Mouse (Mus musculus): ENCODE data around the gene Vwa2.

Gene Vwa2

DNA sequence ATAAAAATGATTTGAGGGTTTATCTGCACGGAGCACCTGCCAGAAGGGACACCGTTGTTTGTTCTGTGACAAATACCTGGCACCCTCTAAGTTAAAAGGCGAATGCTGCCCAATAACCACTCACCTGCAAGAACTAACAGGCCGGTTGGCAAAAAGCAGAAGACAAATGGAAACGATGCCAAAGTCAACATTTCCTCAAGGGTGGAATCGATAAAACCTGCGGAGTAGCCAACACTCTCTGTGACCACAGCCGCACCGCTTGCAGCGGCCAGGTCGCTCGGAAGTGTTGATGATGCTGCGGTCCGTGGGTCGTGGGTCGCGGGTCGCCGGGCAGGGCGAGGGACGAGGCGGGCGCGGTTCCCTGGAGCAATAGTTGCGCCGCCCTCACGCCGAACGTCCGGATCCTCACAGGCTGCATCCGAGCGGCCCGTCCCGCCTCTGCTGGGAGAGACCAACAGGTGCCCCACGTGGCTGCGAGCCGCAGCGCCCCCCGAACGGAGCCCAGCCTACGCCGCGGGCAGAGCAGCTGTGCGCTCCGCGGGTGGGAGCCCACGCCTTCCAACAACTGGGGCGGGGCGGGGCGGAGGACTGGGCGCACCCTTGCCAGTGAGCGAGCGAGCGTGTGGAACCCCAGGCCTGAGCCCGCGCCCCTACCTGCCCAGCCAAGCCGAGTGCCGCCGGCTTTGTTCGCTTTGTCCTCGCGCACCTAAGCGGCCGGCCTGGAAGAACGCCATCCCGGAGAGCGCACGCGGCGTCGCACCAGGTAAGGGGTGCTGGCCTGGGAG is at the start of gene Vwa2:
Gene Vwa2 (plus strand): TSS at position 434 of the 785 bp plus-strand sequence.
- in situ Hi-C loops (cut with MboI; ENCODE audit: low pct_unique_long_range_greater_than_20kb in 1 of 2, low sequenced_read_pairs in 2 of 2, unreplicated experiment in 1 of 2), result no loop called here

DNA sequence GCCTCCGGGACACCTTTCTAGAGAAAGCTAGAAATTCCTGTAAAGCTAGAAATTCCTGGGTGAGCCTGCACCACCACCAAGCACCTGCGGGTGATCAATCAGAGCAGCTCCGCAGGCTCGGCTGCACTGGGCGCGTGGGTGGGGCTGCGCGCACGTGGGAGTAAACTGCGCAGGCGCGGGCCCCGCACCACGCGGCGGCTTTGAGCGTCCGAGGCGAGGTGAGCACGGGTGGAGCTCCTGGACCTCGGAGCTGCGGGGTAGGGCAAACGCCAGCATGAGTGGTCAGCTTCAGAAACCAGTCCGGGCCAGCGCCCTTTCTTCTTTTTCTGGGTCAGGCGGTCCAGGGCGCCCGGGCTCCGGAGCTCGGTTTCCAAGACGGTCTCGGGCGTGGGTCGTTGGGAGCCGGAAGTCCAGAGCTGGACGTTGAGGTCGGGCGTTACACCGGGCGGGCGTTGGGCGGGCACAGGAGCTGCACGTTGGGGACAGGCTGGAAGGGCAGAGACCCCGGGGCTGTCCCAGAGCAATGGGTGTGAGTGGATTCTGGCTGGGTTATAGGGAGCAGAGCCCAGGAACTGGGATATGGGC is 47.9 kb upstream of the Vwa2 start, which contains the start of gene Tdrd1:
Gene Tdrd1 (plus strand): TSS at position 163 of the 585 bp plus-strand sequence.
- in situ Hi-C loops (cut with MboI; ENCODE audit: low pct_unique_long_range_greater_than_20kb in 1 of 2, low sequenced_read_pairs in 2 of 2, unreplicated experiment in 1 of 2), result no loop called here

GRCm38 (mm10) chr19:56828305-56828704 is 45.7 kb upstream of the Vwa2 start:
- in situ Hi-C loops (cut with MboI; ENCODE audit: low pct_unique_long_range_greater_than_20kb in 1 of 2, low sequenced_read_pairs in 2 of 2, unreplicated experiment in 1 of 2), result no loop called here

DNA sequence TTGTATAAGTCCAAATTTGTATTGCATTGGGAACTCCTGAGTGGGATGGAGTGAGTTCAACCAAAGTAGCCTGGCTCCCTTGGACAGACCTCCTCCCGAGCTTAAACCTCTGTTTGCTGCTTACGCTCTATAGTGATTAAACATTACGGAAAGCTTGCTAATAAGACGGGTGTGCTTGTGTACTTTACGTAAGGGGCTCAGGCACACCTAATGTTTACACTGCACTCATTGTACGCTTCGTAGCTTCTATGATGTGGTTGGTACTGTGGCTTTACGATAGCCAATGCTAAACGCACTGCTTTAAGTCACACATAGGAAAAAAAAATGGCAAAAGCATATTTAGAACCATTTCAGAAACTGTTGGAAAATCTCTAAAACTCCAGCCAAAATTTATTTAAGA is 44.8 kb upstream of the Vwa2 start:
- in situ Hi-C loops (cut with MboI; ENCODE audit: low pct_unique_long_range_greater_than_20kb in 1 of 2, low sequenced_read_pairs in 2 of 2, unreplicated experiment in 1 of 2), result no loop called here

- in situ Hi-C loops (cut with MboI; ENCODE audit: low pct_unique_long_range_greater_than_20kb in 1 of 2, low sequenced_read_pairs in 2 of 2, unreplicated experiment in 1 of 2), result no loop called here
These were observed 43.9 kb upstream of the Vwa2 start for GRCm38 (mm10) chr19:56830163-56830562.

- in situ Hi-C loops (cut with MboI; ENCODE audit: low pct_unique_long_range_greater_than_20kb in 1 of 2, low sequenced_read_pairs in 2 of 2, unreplicated experiment in 1 of 2), result no loop called here
These were observed 38.7 kb upstream of the Vwa2 start for GRCm38 (mm10) chr19:56835340-56835739.

DNA sequence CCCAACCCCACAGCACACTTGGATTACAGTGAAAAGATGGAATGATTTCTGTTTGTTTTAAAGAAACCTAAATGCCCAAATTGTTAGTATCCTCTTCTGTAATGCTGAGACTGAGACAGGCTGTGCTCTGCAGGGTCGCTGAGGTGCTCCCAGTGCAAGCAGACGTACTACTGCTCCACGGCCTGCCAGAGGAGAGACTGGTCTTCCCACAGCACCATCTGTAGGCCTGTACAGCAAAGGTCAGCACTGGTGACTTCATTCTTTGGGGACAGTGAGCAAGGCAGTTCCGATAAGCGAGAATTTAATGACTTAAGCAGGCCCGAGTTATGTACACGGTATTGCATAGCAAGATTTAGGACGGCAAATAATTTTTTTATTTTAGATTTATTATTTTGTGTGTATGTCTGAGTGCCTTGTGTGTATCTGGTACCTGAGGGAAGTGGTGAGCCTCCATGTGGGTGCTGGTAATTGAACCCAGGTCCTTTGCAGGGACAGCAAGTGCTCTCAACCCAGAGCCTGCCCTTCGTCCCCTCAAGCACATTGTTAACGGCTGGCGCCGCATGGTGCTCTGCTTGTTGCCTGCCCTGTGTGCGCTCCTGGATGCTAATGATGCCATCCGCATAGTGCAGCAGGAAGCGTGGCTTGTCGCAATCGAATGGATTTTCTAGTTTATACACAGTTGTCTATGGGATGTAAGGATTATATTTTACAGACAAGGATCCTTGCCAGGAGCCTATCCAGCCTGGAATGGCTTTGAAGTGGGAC is 34.9 kb upstream of the Vwa2 start:
- in situ Hi-C loops (cut with MboI; ENCODE audit: low pct_unique_long_range_greater_than_20kb in 1 of 2, low sequenced_read_pairs in 2 of 2, unreplicated experiment in 1 of 2), result no loop called here

DNA sequence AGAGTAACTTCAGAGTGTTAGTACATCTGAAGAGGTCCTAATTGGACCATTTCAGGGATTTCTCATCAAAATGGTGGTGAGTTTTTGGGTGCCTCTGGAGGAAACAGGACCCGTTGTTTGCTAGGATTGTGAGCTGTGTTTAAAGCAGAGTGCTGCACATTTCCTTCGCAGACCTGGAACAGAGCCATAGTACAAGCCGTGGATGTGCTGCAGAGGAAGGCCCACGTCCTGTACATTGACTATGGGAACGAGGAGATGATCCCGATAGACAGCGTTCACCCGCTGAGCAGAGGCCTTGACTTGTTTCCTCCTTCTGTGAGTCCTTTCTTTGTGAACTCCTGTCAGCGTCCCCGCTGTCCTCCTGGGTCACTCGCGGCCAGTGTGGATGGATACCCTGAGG is 31.1 kb upstream of the Vwa2 start:
- in situ Hi-C loops (cut with MboI; ENCODE audit: low pct_unique_long_range_greater_than_20kb in 1 of 2, low sequenced_read_pairs in 2 of 2, unreplicated experiment in 1 of 2), result no loop called here

DNA sequence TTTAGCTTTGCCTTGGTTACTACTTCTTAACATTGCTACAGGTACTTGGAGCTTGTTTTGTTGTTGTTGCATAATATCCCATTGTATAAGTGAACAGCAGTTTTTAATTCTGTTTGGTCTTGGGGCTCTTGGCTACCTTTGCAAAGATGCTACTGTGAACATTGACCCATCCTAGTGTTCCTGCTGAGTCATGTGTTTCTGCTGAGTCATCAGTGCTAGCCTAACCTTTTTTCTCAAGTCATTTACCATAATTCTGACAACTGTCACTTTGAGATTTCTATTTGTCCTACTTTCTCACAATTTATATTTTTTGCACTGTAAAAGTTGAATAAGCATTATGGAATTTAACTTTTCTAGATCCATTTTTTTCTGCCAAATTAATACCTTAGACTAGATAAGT is 21.5 kb upstream of the Vwa2 start:
- in situ Hi-C loops (cut with MboI; ENCODE audit: low pct_unique_long_range_greater_than_20kb in 1 of 2, low sequenced_read_pairs in 2 of 2, unreplicated experiment in 1 of 2), result no loop called here

DNA sequence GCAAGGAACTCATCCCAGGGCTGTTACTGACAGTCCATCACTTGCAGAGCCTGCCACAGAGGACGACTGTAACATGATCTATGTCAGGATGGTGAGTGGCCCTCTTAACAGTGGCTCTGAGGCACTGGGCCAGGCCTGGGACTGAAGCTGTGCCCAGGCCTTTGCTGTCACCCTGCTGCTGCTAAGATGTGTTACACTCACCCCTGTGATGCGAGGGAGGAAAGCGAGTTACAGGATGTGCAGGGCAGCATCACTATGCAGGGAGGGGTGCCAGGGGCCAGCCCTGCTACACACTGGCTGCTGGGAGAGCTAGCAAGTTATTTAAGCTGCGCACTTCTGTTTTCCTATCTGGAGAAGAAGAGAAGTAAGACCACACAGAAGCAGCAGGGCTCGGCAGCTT is 17.6 kb upstream of the Vwa2 start:
- in situ Hi-C loops (cut with MboI; ENCODE audit: low pct_unique_long_range_greater_than_20kb in 1 of 2, low sequenced_read_pairs in 2 of 2, unreplicated experiment in 1 of 2), result no loop called here

DNA sequence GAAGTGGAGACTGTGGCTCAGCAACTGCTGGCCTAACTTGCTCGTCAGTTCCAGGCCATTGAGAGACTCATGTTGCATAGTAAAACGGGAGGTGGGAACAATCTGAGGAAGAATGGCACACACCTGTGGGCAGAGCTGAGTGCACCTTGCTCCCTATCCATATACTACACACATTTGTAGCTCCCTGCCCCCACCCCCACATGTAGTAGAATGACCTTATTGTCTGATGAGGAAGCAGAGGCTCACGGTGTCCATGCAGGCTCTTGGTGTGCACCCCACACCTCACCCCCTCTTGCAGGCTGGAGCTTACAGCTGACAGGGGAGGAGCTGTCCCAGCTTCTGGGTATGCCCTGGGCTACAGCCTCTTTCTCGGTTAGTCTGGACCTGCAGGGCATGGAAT is 6.3 kb upstream of the Vwa2 start:
- in situ Hi-C loops (cut with MboI; ENCODE audit: low pct_unique_long_range_greater_than_20kb in 1 of 2, low sequenced_read_pairs in 2 of 2, unreplicated experiment in 1 of 2), result no loop called here

DNA sequence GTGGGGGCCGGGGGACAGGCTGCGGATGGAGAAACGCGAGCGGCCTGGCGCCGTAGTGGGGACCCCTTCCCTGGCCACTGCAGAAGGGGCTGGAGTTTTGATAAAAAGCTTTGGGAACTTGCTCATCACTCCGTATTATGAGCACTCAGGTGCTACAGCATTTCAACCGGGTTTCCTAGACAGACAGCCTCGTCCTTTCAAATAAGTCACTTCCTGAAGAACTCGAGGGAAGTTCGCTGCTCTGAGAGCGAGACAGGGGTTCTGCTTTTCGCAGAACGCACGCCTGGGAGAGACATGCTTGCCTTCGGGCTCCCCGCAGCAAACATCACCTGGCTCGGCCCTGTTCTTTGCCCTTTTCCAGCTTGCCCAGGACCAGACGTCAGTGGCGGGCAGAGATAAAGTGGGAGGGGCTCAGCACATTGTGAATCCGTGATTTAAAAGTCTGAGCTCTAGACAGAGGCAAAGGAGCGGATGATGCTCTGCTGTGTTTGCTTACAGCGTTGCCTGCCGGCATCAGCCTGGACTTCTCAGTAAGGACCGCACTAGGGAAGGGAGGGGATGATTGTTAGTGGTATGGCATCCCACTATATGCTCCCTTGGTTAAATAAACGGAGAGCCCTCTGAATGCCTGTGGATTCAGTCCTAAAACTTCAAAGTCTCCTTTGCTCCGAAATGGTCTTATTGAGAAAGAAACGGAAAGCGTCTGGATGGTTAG is 709 bp downstream of the Vwa2 start:
- in situ Hi-C loops (cut with MboI; ENCODE audit: low pct_unique_long_range_greater_than_20kb in 1 of 2, low sequenced_read_pairs in 2 of 2, unreplicated experiment in 1 of 2), result no loop called here

DNA sequence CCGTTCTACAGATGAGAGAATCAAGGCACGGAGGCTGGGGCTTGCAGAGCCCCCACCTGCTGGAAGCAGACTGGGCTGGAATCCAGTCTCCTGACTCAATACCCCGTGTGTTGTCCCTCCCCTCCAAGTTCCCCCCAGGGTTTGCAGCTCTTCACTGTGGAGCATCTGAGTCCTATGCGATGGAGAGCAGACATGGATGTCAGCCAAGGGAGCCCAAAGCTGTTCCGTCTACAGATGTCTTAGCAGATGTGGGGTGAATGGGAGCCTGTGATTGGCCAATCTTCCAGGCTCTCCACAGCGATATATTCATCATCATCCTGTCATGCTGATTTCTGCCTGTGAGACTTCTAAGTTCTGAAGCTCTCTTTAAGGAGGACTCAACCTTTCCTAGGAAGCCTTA is 3.3 kb downstream of the Vwa2 start:
- in situ Hi-C loops (cut with MboI; ENCODE audit: low pct_unique_long_range_greater_than_20kb in 1 of 2, low sequenced_read_pairs in 2 of 2, unreplicated experiment in 1 of 2), result no loop called here

DNA sequence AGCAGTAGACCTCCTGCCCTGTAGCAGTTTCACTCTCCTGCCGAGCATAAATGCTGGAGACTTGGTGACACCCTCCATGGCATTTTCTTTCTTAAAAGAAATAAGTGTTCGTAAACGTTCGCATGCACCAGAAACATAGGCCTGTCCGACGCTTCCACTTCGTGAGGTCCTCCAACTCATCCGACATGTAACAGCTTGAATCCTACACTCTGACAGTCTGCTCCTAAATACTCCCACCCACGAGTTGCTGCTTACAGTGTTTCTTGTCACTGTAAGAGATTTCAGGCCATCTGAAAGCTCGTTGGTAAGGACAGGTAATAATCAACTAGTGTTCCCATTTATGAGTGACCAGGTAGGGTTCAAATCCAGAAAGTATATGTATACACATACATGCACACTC is 13.8 kb downstream of the Vwa2 start:
- in situ Hi-C loops (cut with MboI; ENCODE audit: low pct_unique_long_range_greater_than_20kb in 1 of 2, low sequenced_read_pairs in 2 of 2, unreplicated experiment in 1 of 2), result no loop called here

GRCm38 (mm10) chr19:56888654-56889053 is 14.6 kb downstream of the Vwa2 start:
- in situ Hi-C loops (cut with MboI; ENCODE audit: low pct_unique_long_range_greater_than_20kb in 1 of 2, low sequenced_read_pairs in 2 of 2, unreplicated experiment in 1 of 2), result no loop called here

DNA sequence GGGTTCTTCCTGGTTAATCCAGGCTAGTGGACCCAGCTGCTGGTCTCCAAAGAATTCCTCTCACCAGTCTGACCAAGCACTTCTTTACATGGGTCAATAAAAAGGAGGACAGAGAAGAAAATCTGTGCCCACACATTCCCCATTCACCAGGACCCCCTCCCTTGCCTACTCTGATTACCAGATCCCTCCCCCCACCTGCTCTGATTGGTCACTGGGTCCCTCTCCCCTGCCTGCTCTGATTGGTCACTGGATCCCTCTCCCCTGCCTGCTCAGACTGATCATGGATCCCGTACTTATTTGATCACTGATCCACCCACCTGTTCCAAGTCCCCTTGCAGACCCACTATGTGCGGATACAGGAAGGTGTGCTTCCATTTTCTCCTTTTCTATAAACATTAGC is 17.4 kb downstream of the Vwa2 start:
- in situ Hi-C loops (cut with MboI; ENCODE audit: low pct_unique_long_range_greater_than_20kb in 1 of 2, low sequenced_read_pairs in 2 of 2, unreplicated experiment in 1 of 2), result no loop called here

- in situ Hi-C loops (cut with MboI; ENCODE audit: low pct_unique_long_range_greater_than_20kb in 1 of 2, low sequenced_read_pairs in 2 of 2, unreplicated experiment in 1 of 2), result no loop called here
These were observed 18.5 kb downstream of the Vwa2 start for GRCm38 (mm10) chr19:56892586-56892985.

GRCm38 (mm10) chr19:56893326-56893725 is 19.3 kb downstream of the Vwa2 start:
- in situ Hi-C loops (cut with MboI; ENCODE audit: low pct_unique_long_range_greater_than_20kb in 1 of 2, low sequenced_read_pairs in 2 of 2, unreplicated experiment in 1 of 2), result no loop called here

DNA sequence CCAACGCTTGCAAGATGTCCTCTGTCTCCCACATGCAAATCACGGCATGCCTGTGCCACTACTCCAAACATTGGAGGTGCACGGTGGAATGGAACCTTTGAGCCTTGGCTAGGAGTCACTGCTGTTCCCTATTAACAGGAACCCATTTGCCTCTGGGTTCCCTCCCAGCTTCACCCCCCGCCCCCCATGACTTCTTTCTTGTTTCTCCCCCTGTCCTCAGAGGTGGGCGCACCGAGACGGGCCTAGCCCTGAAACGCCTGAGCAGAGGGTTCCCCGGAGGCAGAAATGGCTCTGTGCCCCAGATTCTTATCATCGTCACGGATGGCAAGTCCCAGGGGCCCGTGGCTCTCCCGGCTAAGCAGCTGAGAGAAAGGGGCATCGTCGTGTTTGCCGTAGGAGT is 23.6 kb downstream of the Vwa2 start:
- in situ Hi-C loops (cut with MboI; ENCODE audit: low pct_unique_long_range_greater_than_20kb in 1 of 2, low sequenced_read_pairs in 2 of 2, unreplicated experiment in 1 of 2), result no loop called here
